Mouse (Mus musculus) erythroblast, embryonic 14.5 days (primary cell): ENCODE measurements at regions not wholly inside any gene's neighbourhood (a gene's known extent, or its start where the extent isn't known, plus 50 kb on each side); places are given as distances from the start of the nearest gene placed in this dataset.

Source experiments
- GATA1 ChIP-seq: IDR thresholded peaks from 2 replicates; pipeline ENCODE4 v1.6.1; 2012; ENCODE audit warnings: low read length, inconsistent platforms, mixed read lengths
- TAL1 ChIP-seq: IDR thresholded peaks from 3 replicates; pipeline ENCODE4 v1.6.1; 2012; ENCODE audit warnings: low read length, inconsistent platforms, mixed read lengths

GRCm38 (mm10) chr4:89391463-89392308 is 80.8 kb upstream of the Cdkn2b start:
- no peak for TF ChIP-seq GATA1
- no peak for TF ChIP-seq TAL1
